Mouse (Mus musculus): ENCODE results near the gene Gpld1. TPM values are rescaled to one million over a fixed set of nuclear protein-coding genes. Genes with fewer than 3 reads are reported as not detected.

The Gpld1 gene
- polyA plus RNA-seq, 1 experiment: 2.1 TPM

DNA sequence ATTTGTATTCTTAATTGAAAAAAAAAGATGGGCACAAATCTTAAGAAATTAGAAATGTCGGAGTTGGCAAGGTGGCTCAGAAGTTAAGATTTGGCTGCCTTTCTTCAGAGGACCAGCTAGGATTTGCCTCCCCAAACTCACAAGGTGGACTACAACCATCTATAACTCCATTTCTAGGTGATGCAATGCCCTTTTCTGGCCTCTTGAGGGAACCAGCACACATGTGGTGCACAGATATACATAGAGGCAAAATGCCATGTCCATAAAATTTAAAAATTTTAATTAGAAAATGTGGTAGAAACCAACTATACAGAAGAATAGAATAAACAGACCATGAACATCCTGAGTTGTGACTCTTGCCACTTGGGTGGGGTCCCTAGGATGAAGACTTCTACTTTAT lies 33.8 kb upstream of the Gpld1 start:
- Histone ChIP-seq H3K9me3 (replicated peaks; ENCODE audit: control insufficient read depth, insufficient read depth, low read length, poor library complexity, severe bottlenecking) (no peaks in the 10 kb centered on the region), H3K9ac (ENCODE audit: low read depth, poor library complexity, severe bottlenecking) (no peak overlapping the region), H3K36me3 (ENCODE audit: control insufficient read depth, insufficient read depth, low read length, poor library complexity, severe bottlenecking) (no peaks in the 10 kb centered on the region), H3K27me3 (ENCODE audit: control insufficient read depth, insufficient read depth, low read length, poor library complexity, severe bottlenecking) (no peaks in the 10 kb centered on the region), H3K4me1 (ENCODE audit: control insufficient read depth, insufficient read depth, low read length) (no peaks in the 10 kb centered on the region), H3K4me3 (ENCODE audit: low read depth, low read length) (no peak overlapping the region), H3K27ac (ENCODE audit: insufficient read depth, low read length) (no peak overlapping the region)
- TF ChIP-seq EP300 (IDR thresholded peaks at IDR 0.05; ENCODE audit: insufficient read depth, low read depth, low read length) (no peak), POLR2A (IDR thresholded peaks at IDR 0.05; ENCODE audit: insufficient read depth, low read length) (no peak), CTCF (IDR thresholded peaks at IDR 0.05; ENCODE audit: low read depth, low read length) (no peak)

DNA sequence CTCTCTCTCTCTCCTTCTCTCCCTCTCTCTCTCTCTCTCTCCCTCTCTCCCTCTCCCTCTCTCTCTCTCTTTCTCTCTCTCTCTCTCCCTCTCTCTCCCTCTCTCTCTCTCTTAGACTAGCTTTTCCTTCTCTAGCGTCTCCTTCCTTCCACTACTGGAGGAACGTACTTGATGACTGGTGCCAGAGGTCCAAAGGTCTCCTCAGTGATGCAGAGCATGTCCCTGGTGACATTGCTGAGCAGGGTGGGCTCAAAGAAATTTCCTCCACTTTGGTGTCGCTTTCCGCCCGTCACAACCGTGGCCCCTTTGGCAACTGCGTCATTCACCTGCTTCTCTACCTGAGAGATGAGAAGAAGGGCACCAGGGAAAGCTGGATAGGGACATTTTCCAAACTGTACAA lies 29.4 kb upstream of the Gpld1 start:
- Histone ChIP-seq H3K27me3 (ENCODE audit: control insufficient read depth, insufficient read depth, low read length, poor library complexity, severe bottlenecking) (no peaks in the 10 kb centered on the region), H3K4me1 (ENCODE audit: control insufficient read depth, insufficient read depth, low read length) (no peaks in the 10 kb centered on the region), H3K4me3 (ENCODE audit: low read depth, low read length) (no peak overlapping the region), H3K9ac (ENCODE audit: low read depth, poor library complexity, severe bottlenecking) (no peak overlapping the region), H3K36me3 (ENCODE audit: control insufficient read depth, insufficient read depth, low read length, poor library complexity, severe bottlenecking) (no peaks in the 10 kb centered on the region), H3K27ac (ENCODE audit: insufficient read depth, low read length) (no peak overlapping the region), H3K9me3 (replicated peaks; ENCODE audit: control insufficient read depth, insufficient read depth, low read length, poor library complexity, severe bottlenecking) (no peaks in the 10 kb centered on the region)
- no peak for TF ChIP-seq POLR2A (IDR thresholded peaks at IDR 0.05; ENCODE audit: insufficient read depth, low read length)
- no peak for TF ChIP-seq EP300 (IDR thresholded peaks at IDR 0.05; ENCODE audit: insufficient read depth, low read depth, low read length)
- TF ChIP-seq CTCF (IDR thresholded peaks at IDR 0.05; ENCODE audit: low read depth, low read length): no peak

DNA sequence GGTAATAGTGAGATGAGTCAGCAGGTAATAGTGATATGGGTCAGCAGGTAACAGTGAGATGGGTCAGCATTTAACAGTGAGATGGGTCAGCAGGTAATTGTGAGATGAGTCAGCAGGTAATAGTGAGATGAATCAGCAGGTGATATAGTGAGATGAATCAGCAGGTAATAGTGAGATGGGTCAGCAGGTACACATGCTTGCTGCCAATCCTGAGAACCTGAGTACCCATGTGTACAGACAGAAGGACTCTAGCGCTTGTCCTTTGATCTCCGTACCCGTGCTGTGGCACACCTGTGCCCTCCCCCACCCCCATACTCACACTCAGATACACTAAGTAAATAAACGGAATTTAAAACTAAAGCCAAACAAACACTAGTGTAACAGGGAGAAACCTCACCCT lies 28.0 kb upstream of the Gpld1 start:
- no peak overlapping the region for H3K27ac ChIP-seq (ENCODE audit: insufficient read depth, low read length)
- no peaks in the 10 kb centered on the region for H3K9me3 ChIP-seq (replicated peaks; ENCODE audit: control insufficient read depth, insufficient read depth, low read length, poor library complexity, severe bottlenecking)
- H3K27me3 ChIP-seq (ENCODE audit: control insufficient read depth, insufficient read depth, low read length, poor library complexity, severe bottlenecking): no peaks in the 10 kb centered on the region
- no peak overlapping the region for H3K9ac ChIP-seq (ENCODE audit: low read depth, poor library complexity, severe bottlenecking)
- TF ChIP-seq EP300 (IDR thresholded peaks at IDR 0.05; ENCODE audit: insufficient read depth, low read depth, low read length) (no peak), CTCF (IDR thresholded peaks at IDR 0.05; ENCODE audit: low read depth, low read length) (no peak), POLR2A (IDR thresholded peaks at IDR 0.05; ENCODE audit: insufficient read depth, low read length) (no peak)
- H3K4me3 ChIP-seq (ENCODE audit: low read depth, low read length): no peak overlapping the region
- H3K36me3 ChIP-seq (ENCODE audit: control insufficient read depth, insufficient read depth, low read length, poor library complexity, severe bottlenecking): no peaks in the 10 kb centered on the region
- no peaks in the 10 kb centered on the region for H3K4me1 ChIP-seq (ENCODE audit: control insufficient read depth, insufficient read depth, low read length)

DNA sequence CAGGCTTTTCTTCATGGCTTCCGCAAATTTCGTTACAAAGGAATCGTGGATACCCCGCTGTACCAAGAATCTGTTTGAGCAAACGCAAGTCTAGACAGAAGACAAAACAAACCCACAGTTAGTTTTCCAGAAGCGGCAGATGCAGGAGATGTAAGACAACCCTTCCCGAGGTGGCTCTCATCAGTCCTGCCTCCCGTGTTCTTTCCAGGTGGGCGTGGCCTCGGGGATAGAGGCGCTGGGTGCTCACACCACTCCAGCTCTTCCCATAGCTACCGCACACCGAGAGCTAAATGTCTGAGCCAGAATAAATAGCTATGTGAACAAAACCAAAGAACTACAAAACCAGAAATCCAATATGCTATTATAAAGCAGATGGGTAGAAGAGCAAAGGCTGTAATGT lies 27.1 kb upstream of the Gpld1 start:
- Histone ChIP-seq H3K27ac (ENCODE audit: insufficient read depth, low read length) (no peak overlapping the region), H3K4me3 (ENCODE audit: low read depth, low read length) (no peak overlapping the region), H3K36me3 (ENCODE audit: control insufficient read depth, insufficient read depth, low read length, poor library complexity, severe bottlenecking) (no peaks in the 10 kb centered on the region), H3K27me3 (ENCODE audit: control insufficient read depth, insufficient read depth, low read length, poor library complexity, severe bottlenecking) (no peaks in the 10 kb centered on the region), H3K9ac (ENCODE audit: low read depth, poor library complexity, severe bottlenecking) (no peak overlapping the region), H3K9me3 (replicated peaks; ENCODE audit: control insufficient read depth, insufficient read depth, low read length, poor library complexity, severe bottlenecking) (no peaks in the 10 kb centered on the region), H3K4me1 (ENCODE audit: control insufficient read depth, insufficient read depth, low read length) (no peaks in the 10 kb centered on the region)
- TF ChIP-seq CTCF (IDR thresholded peaks at IDR 0.05; ENCODE audit: low read depth, low read length) (no peak), POLR2A (IDR thresholded peaks at IDR 0.05; ENCODE audit: insufficient read depth, low read length) (no peak), EP300 (IDR thresholded peaks at IDR 0.05; ENCODE audit: insufficient read depth, low read depth, low read length) (no peak)

DNA sequence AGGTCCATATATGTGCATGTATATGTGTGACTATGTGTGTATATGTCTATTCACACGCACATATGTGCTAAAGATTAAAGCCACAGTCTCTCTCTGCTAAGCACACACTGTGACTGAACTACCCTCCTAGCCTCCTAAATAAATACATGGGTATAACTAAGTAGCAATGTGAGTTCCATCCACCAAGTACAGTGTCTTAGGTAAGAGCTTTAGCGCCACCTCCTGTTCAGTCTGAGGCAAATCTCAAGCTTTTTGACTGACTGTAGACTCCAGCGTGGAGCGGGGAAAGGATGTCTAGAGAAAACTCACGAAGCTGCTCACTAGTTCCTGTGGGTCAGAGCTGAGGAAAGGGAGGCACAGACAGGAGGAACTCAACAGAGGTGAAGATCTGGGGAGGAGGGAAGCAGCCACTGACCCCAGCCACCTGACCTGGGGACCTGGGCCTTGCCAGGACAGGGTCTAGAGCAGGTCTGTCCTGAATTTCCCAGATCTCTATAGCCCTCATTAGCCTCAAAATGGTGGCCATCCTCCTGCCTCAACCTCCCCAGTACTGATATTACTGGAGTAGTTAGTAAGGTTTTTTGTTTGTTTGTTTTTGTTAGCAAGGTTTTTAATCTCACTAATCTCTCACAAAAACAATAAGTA lies 22.5 kb upstream of the Gpld1 start:
- no peaks in the 10 kb centered on the region for H3K9me3 ChIP-seq (replicated peaks; ENCODE audit: control insufficient read depth, insufficient read depth, low read length, poor library complexity, severe bottlenecking)
- no peaks in the 10 kb centered on the region for H3K27me3 ChIP-seq (ENCODE audit: control insufficient read depth, insufficient read depth, low read length, poor library complexity, severe bottlenecking)
- H3K27ac ChIP-seq (ENCODE audit: insufficient read depth, low read length): no peak overlapping the region
- H3K4me1 ChIP-seq (ENCODE audit: control insufficient read depth, insufficient read depth, low read length): no peaks in the 10 kb centered on the region
- no peak overlapping the region for H3K4me3 ChIP-seq (ENCODE audit: low read depth, low read length)
- no peak overlapping the region for H3K9ac ChIP-seq (ENCODE audit: low read depth, poor library complexity, severe bottlenecking)
- TF ChIP-seq EP300 (IDR thresholded peaks at IDR 0.05; ENCODE audit: insufficient read depth, low read depth, low read length) (no peak), CTCF (IDR thresholded peaks at IDR 0.05; ENCODE audit: low read depth, low read length) (peak; percentile 23)
- H3K36me3 ChIP-seq (ENCODE audit: control insufficient read depth, insufficient read depth, low read length, poor library complexity, severe bottlenecking): no peaks in the 10 kb centered on the region

DNA sequence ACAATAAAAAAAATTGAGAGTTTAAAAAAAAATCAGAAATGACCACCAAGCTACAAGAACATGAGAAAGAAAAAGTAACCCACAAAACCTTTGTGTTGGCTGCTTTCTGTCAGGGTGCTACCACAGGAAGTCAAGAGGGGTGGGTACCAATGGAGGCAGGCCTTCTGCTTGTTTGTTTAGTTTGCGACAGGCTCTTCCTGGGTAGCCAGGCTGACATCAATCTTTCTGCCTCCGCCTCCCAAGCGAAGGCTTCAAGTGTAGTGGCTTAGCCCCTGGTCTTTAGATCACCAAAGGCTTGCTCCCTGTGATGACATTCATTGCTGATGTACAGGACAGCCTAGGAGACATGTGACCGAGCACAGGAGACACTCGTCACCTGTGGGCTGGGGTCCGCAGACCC lies 21.7 kb upstream of the Gpld1 start:
- Histone ChIP-seq H3K9me3 (replicated peaks; ENCODE audit: control insufficient read depth, insufficient read depth, low read length, poor library complexity, severe bottlenecking) (no peaks in the 10 kb centered on the region), H3K27ac (ENCODE audit: insufficient read depth, low read length) (no peak overlapping the region), H3K4me3 (ENCODE audit: low read depth, low read length) (no peak overlapping the region), H3K9ac (ENCODE audit: low read depth, poor library complexity, severe bottlenecking) (no peak overlapping the region), H3K4me1 (ENCODE audit: control insufficient read depth, insufficient read depth, low read length) (no peaks in the 10 kb centered on the region), H3K27me3 (ENCODE audit: control insufficient read depth, insufficient read depth, low read length, poor library complexity, severe bottlenecking) (no peaks in the 10 kb centered on the region), H3K36me3 (ENCODE audit: control insufficient read depth, insufficient read depth, low read length, poor library complexity, severe bottlenecking) (no peaks in the 10 kb centered on the region)
- TF ChIP-seq POLR2A (IDR thresholded peaks at IDR 0.05; ENCODE audit: insufficient read depth, low read length) (no peak), EP300 (IDR thresholded peaks at IDR 0.05; ENCODE audit: insufficient read depth, low read depth, low read length) (no peak), CTCF (IDR thresholded peaks at IDR 0.05; ENCODE audit: low read depth, low read length) (no peak)
